Mouse (Mus musculus): ENCODE data around the gene Icmt. TPM values are rescaled to one million over a fixed set of nuclear protein-coding genes. Genes with fewer than 3 reads are reported as not detected.

Gene Icmt
- polyA plus RNA-seq, 1 experiment from 2014 or later, result 25.8 TPM

DNA sequence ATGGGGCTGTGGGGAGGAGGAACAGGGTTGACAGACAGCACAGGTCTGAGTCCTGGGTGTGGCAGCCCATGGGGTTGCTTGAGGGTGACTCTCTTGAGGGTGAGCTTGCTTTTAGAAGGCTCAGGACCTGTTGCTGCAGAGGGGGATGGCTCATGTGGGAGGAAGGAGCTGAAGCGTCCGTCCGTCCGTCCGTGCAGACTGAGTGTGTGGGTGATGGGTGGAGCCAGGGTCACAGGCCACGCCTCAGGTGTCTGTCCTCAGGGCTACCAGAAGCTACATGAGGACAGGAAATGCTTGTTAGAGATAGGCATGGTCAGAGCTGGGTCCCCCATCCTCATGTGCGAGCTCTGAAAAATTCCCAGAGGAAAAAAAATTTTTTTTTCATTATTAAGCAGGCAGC lies 47.6 kb downstream of the Icmt start:
- 48% methylated on average over 7 of the region's 7 CpGs for WGBS
- Histone ChIP-seq H3K4me2 (ENCODE audit: low read length) (no peak overlapping the region), H3K9ac (ENCODE audit: low read length) (no peak overlapping the region), H3K4me3 (ENCODE audit: low read depth, low read length) (no peak overlapping the region), H3K9me3 (ENCODE audit: control insufficient read depth, low read length) (no peaks in the 10 kb centered on the region), H3K4me1 (replicated peaks; ENCODE audit: control insufficient read depth, insufficient read depth, low read length) (peaks cover 13% of the 10 kb centered on the region; the same call in 1 of the 2 replicates), H3K27ac (ENCODE audit: low read depth) (no peak overlapping the region), H3K36me3 (ENCODE audit: control insufficient read depth, insufficient read depth, low read length) (no peaks in the 10 kb centered on the region), H3K27me3 (replicated peaks; ENCODE audit: control insufficient read depth, insufficient read depth, low read length) (peaks cover 27% of the 10 kb centered on the region)
- DNase-seq (ENCODE audit: low spot score), result no peak
- ATAC-seq (replicated peaks; ENCODE audit: low FRiP score, low TSS enrichment, low read depth), result no peak

DNA sequence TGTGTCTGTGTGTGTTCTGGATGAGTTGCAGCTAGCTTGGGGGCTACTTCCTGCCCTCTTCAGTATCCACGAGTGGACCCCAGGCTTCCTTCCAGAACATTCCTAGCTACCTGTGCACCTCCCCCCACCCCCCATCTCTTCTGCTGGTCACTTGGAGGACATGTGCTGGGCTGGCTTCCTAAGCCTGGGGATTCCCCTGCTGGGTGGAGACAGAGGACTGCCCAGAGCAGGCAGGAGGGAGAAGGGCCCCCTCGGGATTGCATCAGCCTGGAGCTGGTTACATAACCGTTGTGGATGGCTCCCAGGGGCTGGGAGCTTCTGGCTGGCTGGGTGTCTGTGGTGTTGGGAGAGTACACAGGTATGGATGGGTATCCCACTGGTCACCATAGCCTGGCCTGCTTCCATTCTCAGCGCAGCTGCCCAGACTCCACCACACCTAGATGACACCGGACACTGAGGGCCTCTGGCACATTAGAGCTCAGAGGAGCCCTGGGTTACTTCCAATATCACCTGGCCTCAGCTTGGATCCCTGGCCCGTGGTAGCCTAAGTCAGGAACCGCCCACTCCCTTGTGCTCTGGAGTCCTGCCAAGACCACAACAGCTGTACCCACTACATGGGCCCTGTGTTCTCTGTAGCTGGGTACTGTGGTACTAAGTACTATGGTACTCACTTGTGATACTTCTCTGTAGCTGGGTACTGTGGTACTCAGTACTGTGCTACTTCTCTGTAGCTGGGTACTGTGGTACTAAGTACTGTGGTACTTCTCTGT lies 48.3 kb downstream of the Icmt start:
- ATAC-seq (replicated peaks; ENCODE audit: low FRiP score, low TSS enrichment, low read depth), result peak; percentile 24
- H3K27ac ChIP-seq (ENCODE audit: low read depth), result no peak overlapping the region
- no peak overlapping the region for H3K4me2 ChIP-seq (ENCODE audit: low read length)
- 43% methylated on average over 7 of the region's 7 CpGs for WGBS
- H3K27me3 ChIP-seq (replicated peaks; ENCODE audit: control insufficient read depth, insufficient read depth, low read length), result peaks cover 27% of the 10 kb centered on the region
- DNase-seq (ENCODE audit: low spot score), result no peak
- no peaks in the 10 kb centered on the region for H3K9me3 ChIP-seq (ENCODE audit: control insufficient read depth, low read length)
- H3K9ac ChIP-seq (ENCODE audit: low read length), result no peak overlapping the region
- H3K4me1 ChIP-seq (replicated peaks; ENCODE audit: control insufficient read depth, insufficient read depth, low read length), result peaks cover 20% of the 10 kb centered on the region
- no peak overlapping the region for H3K4me3 ChIP-seq (ENCODE audit: low read depth, low read length)
- H3K36me3 ChIP-seq (ENCODE audit: control insufficient read depth, insufficient read depth, low read length), result no peaks in the 10 kb centered on the region

DNA sequence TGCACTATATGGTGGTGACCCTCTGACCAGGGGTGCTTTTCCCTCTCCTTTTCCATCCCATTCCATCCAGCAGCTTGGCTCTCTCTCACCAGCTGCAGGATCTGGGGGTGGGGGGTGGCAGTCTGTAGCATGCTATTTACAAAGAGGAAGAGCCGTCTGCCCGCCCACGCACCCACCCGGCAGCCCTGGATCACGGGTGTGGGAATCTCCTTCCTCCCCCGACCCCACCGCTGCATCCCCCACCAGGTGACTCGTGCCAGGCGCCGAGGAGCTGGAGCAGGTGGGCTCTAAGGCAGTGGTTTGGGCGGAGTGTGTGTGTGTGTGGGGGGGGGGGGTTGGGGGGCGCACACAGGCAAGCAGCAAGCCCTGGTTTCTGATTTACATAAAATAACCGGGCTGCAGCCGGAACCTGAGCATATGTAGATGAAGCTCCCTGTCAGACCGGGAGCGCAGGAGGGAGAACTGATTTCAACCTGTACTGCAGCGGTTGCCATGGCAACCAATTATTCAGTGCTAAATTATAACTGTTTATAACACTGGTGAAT lies 52.9 kb downstream of the Icmt start:
- no peak overlapping the region for H3K27ac ChIP-seq (ENCODE audit: low read depth)
- 4% methylated on average over 17 of the region's 17 CpGs for WGBS
- H3K27me3 ChIP-seq (replicated peaks; ENCODE audit: control insufficient read depth, insufficient read depth, low read length), result peaks cover 15% of the 10 kb centered on the region; the same call in 1 of the 2 replicates
- peak overlapping the region; percentile 15; the same call in 1 of the 2 replicates for H3K4me2 ChIP-seq (ENCODE audit: low read length)
- H3K9me3 ChIP-seq (ENCODE audit: control insufficient read depth, low read length), result no peaks in the 10 kb centered on the region
- peaks cover 19% of the 10 kb centered on the region for H3K4me1 ChIP-seq (replicated peaks; ENCODE audit: control insufficient read depth, insufficient read depth, low read length)
- ATAC-seq (replicated peaks; ENCODE audit: low FRiP score, low TSS enrichment, low read depth) (0 out of 2 replicates have a peak, but pooled peaks have one; percentile 15), DNase-seq (ENCODE audit: low spot score) (no peak)
- no peak overlapping the region for H3K9ac ChIP-seq (ENCODE audit: low read length)
- no peak overlapping the region for H3K4me3 ChIP-seq (ENCODE audit: low read depth, low read length)
- no peaks in the 10 kb centered on the region for H3K36me3 ChIP-seq (ENCODE audit: control insufficient read depth, insufficient read depth, low read length)

DNA sequence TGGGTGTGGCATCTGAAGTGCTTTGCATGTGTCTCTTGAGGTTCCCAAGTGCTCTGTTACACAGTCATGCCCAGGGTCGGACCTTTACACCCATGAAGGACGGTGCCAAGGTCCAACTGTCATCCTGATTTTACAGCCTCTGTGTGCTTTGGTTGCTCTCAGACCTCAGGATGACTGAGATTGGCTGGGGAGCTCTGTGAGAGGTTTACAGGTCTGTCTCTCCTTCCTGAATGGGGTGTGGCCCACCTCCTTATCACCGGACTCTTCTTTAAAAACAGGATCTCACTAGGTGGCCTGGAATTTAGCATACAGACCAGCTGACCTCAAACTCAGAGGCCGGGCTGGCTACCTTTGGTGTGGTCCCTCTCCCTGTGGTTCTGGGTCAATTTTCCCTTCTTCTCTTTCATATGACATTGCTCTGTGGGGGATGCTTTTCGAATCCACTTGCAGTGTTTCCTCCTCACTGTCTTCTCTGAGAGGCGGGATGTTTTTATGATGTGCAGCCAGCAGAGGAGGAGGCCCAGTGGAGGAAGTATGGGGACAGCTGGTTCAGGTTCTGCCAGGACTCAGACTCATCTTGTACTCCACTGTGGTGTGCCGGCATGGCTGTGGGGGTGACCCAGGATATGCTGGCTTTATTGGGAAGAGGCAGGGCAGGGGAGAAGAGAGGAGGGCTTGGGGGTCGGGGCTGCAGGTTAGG lies 53.8 kb downstream of the Icmt start:
- Histone ChIP-seq H3K4me3 (ENCODE audit: low read depth, low read length) (no peak overlapping the region), H3K4me1 (replicated peaks; ENCODE audit: control insufficient read depth, insufficient read depth, low read length) (peaks cover 14% of the 10 kb centered on the region), H3K36me3 (ENCODE audit: control insufficient read depth, insufficient read depth, low read length) (no peaks in the 10 kb centered on the region), H3K27ac (ENCODE audit: low read depth) (no peak overlapping the region), H3K27me3 (replicated peaks; ENCODE audit: control insufficient read depth, insufficient read depth, low read length) (peaks cover 15% of the 10 kb centered on the region; the same call in 1 of the 2 replicates), H3K9ac (ENCODE audit: low read length) (no peak overlapping the region), H3K4me2 (ENCODE audit: low read length) (no peak overlapping the region), H3K9me3 (ENCODE audit: control insufficient read depth, low read length) (no peaks in the 10 kb centered on the region)
- DNase-seq (ENCODE audit: low spot score) (no peak), ATAC-seq (replicated peaks; ENCODE audit: low FRiP score, low TSS enrichment, low read depth) (no peak)
- 28% methylated on average over 8 of the region's 8 CpGs for WGBS

DNA sequence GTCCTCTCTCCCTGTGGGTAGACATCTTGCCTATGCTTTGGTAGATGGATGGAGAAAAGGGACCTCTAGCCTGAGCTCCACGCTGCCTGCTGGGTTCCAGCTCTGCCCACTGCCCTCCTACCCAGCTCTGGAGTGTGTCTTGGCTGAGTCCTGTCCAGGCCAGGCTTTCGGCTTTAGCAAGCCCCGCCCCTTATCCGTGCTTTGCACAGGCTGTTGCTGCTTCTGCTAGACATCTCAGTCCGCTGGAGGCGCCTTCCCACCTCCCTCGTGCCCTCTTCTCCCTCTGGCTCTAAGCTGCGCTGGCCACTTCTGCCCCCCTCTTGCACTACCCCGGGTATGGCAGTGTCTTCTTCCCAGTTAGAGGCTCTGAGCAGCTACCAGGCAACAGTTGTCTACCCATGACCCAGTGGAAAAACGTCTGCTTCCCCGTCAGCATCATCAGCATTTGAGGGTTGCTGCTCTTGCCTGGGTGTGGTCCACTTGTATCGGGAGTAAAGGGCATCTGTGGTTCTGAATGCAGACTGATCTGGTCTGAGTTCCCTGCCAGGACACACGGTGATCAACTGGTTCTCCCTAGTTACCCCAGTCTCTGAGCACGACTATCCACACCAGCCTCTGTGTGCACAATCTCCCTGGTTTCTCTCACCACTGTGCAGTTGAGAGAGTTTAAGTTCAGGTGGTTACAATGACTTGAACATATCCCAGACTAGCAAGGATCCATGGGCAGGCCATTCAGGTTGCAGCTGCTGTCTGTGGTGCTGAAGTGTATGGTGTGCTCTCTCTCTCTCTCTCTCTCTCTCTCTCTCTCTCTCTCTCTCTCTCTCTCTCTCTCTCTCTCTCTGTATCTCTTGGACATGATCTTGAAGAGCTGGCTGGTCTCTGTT lies 54.6 kb downstream of the Icmt start:
- 11% methylated on average over 14 of the region's 14 CpGs for WGBS
- Histone ChIP-seq H3K27me3 (replicated peaks; ENCODE audit: control insufficient read depth, insufficient read depth, low read length) (peaks cover 15% of the 10 kb centered on the region; the same call in 1 of the 2 replicates), H3K4me2 (ENCODE audit: low read length) (no peak overlapping the region), H3K27ac (ENCODE audit: low read depth) (no peak overlapping the region), H3K9ac (ENCODE audit: low read length) (no peak overlapping the region), H3K9me3 (ENCODE audit: control insufficient read depth, low read length) (no peaks in the 10 kb centered on the region), H3K4me3 (ENCODE audit: low read depth, low read length) (no peak overlapping the region), H3K4me1 (replicated peaks; ENCODE audit: control insufficient read depth, insufficient read depth, low read length) (peaks cover 14% of the 10 kb centered on the region), H3K36me3 (ENCODE audit: control insufficient read depth, insufficient read depth, low read length) (no peaks in the 10 kb centered on the region)
- peak; percentile 48 for ATAC-seq (replicated peaks; ENCODE audit: low FRiP score, low TSS enrichment, low read depth)
- DNase-seq (ENCODE audit: low spot score), result peak; percentile 73

DNA sequence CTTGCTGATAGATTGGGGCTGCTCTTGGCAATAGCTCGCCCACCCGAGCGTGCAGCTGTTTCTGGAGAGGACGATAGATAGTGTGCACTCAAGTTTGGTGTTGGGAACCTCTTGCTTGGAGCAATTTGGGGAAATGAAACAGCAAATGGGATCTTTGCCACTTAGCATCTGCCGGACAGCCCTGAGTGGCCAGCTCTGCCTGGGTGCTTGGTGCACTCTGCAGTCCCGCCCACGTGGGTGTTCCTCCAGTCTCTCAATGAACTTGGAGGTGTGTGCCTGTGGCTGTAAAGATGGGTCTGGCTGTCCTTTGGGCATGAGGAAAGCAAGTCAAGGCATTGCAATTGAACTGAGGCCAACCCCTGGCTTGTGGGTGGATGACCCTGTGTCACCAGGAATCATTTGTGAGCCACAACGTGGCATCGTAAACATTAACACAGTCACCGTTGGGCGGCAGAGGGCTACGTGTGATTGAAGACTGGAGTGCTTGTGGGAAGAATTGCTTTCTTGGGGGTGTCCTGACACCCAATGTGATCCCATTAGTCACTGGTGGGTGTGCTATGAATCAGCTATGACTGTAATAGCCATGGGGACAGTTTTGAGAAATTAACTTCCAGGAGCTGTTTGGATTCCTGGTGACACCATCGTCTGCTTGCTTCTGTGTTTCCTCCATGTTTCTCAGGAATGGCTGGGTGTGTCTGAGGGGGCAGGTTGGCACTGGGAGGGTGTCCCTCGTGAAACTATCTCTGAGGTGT lies 57.0 kb downstream of the Icmt start:
- H3K36me3 ChIP-seq (ENCODE audit: control insufficient read depth, insufficient read depth, low read length), result no peaks in the 10 kb centered on the region
- H3K4me2 ChIP-seq (ENCODE audit: low read length), result no peak overlapping the region
- H3K4me1 ChIP-seq (replicated peaks; ENCODE audit: control insufficient read depth, insufficient read depth, low read length), result peaks cover 14% of the 10 kb centered on the region
- 75% methylated on average over 14 of the region's 14 CpGs for WGBS
- no peak overlapping the region for H3K9ac ChIP-seq (ENCODE audit: low read length)
- DNase-seq (ENCODE audit: low spot score), result no peak
- H3K27me3 ChIP-seq (replicated peaks; ENCODE audit: control insufficient read depth, insufficient read depth, low read length), result peaks cover 12% of the 10 kb centered on the region; the same call in 1 of the 2 replicates
- ATAC-seq (replicated peaks; ENCODE audit: low FRiP score, low TSS enrichment, low read depth), result no peak
- H3K27ac ChIP-seq (ENCODE audit: low read depth), result no peak overlapping the region
- no peak overlapping the region for H3K4me3 ChIP-seq (ENCODE audit: low read depth, low read length)
- no peaks in the 10 kb centered on the region for H3K9me3 ChIP-seq (ENCODE audit: control insufficient read depth, low read length)

DNA sequence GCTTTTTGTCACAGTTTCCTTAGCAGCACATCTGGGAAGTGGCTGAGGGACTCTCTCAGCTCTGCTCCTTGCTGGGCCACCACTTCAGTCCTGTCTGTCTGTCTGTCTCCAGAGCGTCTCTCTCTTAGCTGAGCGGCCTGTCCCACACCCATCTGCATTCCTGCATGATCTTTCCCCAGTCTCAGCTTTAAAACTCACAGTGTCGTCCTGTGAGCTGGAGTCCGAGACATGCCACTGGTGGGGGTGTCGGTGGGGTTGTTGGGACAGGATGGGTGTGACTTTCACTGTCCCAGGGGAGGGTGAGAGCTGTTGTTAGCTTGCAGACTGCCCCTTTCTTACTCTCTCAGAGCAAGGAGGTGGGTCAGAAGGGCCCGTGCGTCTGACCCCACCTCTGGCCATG lies 58.6 kb downstream of the Icmt start:
- WGBS, result 76% methylated on average over 7 of the region's 7 CpGs
- no peak for ATAC-seq (replicated peaks; ENCODE audit: low FRiP score, low TSS enrichment, low read depth)
- Histone ChIP-seq H3K36me3 (ENCODE audit: control insufficient read depth, insufficient read depth, low read length) (no peaks in the 10 kb centered on the region), H3K27ac (ENCODE audit: low read depth) (no peak overlapping the region), H3K9me3 (ENCODE audit: control insufficient read depth, low read length) (no peaks in the 10 kb centered on the region), H3K4me2 (ENCODE audit: low read length) (no peak overlapping the region), H3K4me1 (replicated peaks; ENCODE audit: control insufficient read depth, insufficient read depth, low read length) (peaks cover 9% of the 10 kb centered on the region), H3K4me3 (ENCODE audit: low read depth, low read length) (no peak overlapping the region), H3K9ac (ENCODE audit: low read length) (no peak overlapping the region), H3K27me3 (replicated peaks; ENCODE audit: control insufficient read depth, insufficient read depth, low read length) (peaks cover 16% of the 10 kb centered on the region; the same call in 1 of the 2 replicates)
- no peak for DNase-seq (ENCODE audit: low spot score)
